Mouse (Mus musculus): ENCODE data around the gene Cldn14. TPM values are rescaled to one million over a fixed set of nuclear protein-coding genes. Genes with fewer than 3 reads are reported as not detected.
A peak's percentile ranks its signal among the peaks of the same experiment; 100 is the strongest.

The Cldn14 gene
- polyA plus RNA-seq, 2 experiments, result 1.0 to 1.2 TPM

GRCm38 (mm10) chr16:93888481-93888880, 120.2 kb downstream of the Cldn14 start:
- H3K4me3 ChIP-seq (ENCODE audit: insufficient read depth in 1 of 2, low read depth in 2 of 2, low read length in 2 of 2), result no peak overlapping the region

GRCm38 (mm10) chr16:93884722-93885113, 123.9 kb downstream of the Cldn14 start:
- no peak for TF ChIP-seq EP300 (IDR thresholded peaks at IDR 0.05; ENCODE audit: low read depth)
- TF ChIP-seq CTCF (IDR thresholded peaks at IDR 0.05; ENCODE audit: low read depth), result no peak
- peak overlapping the region; percentile 77 to 96 for H3K4me3 ChIP-seq (ENCODE audit: insufficient read depth in 1 of 2, low read depth in 2 of 2, low read length in 2 of 2)
- peak overlapping the region; percentile 88 for H3K9ac ChIP-seq (replicated peaks)
- 48% methylated on average over 5 of the region's 5 CpGs for WGBS (ENCODE audit: insufficient replicate concordance)
- H3K27ac ChIP-seq, result no peak overlapping the region
- no peaks in the 10 kb centered on the region for H3K27me3 ChIP-seq (ENCODE audit: control insufficient read depth, insufficient read depth, low read length)
- DNase-seq (ENCODE audit: low read depth in 3 of 3, low spot score in 3 of 3), result no peak
- peaks cover 3 to 12% of the 10 kb centered on the region in 2 experiments; a peak in 3 of 4 replicates for H3K4me1 ChIP-seq (replicated peaks; ENCODE audit: control insufficient read depth in 2 of 2, insufficient read depth in 2 of 2, low read length in 1 of 2)
- no peaks in the 10 kb centered on the region for H3K9me3 ChIP-seq (ENCODE audit: control insufficient read depth, low read length)
- no peak for ATAC-seq (ENCODE audit: insufficient read depth)
- peak overlapping the region; percentile 86 for H3K4me2 ChIP-seq (ENCODE audit: low read depth)
- peaks cover 31% of the 10 kb centered on the region for H3K36me3 ChIP-seq (replicated peaks; ENCODE audit: control insufficient read depth, insufficient read depth, low read depth)

More at GRCm38 (mm10) chr16:93888481-93888880, 120.2 kb downstream of the Cldn14 start:
- no peak for DNase-seq (ENCODE audit: low read depth in 3 of 3, low spot score in 3 of 3)
- H3K27ac ChIP-seq, result no peak overlapping the region
- H3K4me1 ChIP-seq (replicated peaks; ENCODE audit: control insufficient read depth in 2 of 2, insufficient read depth in 2 of 2, low read length in 1 of 2), result peaks cover 0 to 9% of the 10 kb centered on the region in 2 experiments; a peak in 3 of 4 replicates
- ATAC-seq (ENCODE audit: insufficient read depth), result no peak
- no peak overlapping the region for H3K4me2 ChIP-seq (ENCODE audit: low read depth)
- no peak overlapping the region for H3K9ac ChIP-seq (replicated peaks)
- H3K36me3 ChIP-seq (replicated peaks; ENCODE audit: control insufficient read depth, insufficient read depth, low read depth), result peaks cover 67% of the 10 kb centered on the region
- TF ChIP-seq EP300 (IDR thresholded peaks at IDR 0.05; ENCODE audit: low read depth), result no peak
- TF ChIP-seq CTCF (IDR thresholded peaks at IDR 0.05; ENCODE audit: low read depth), result no peak
- no peaks in the 10 kb centered on the region for H3K27me3 ChIP-seq (ENCODE audit: control insufficient read depth, insufficient read depth, low read length)
- no peaks in the 10 kb centered on the region for H3K9me3 ChIP-seq (ENCODE audit: control insufficient read depth, low read length)
- 60% methylated on average over 6 of the region's 6 CpGs for WGBS (ENCODE audit: insufficient replicate concordance)

- H3K27ac ChIP-seq, result peak overlapping the region; percentile 20
- peak in 1 of 3 experiments; percentile 22 for DNase-seq (ENCODE audit: low read depth in 3 of 3, low spot score in 3 of 3)
- peak overlapping the region; percentile 88 for H3K9ac ChIP-seq (replicated peaks)
- peak overlapping the region; percentile 77 to 96 for H3K4me3 ChIP-seq (ENCODE audit: insufficient read depth in 1 of 2, low read depth in 2 of 2, low read length in 2 of 2)
- TF ChIP-seq CTCF (IDR thresholded peaks at IDR 0.05; ENCODE audit: low read depth) (no peak), EP300 (IDR thresholded peaks at IDR 0.05; ENCODE audit: low read depth) (no peak)
- H3K36me3 ChIP-seq (replicated peaks; ENCODE audit: control insufficient read depth, insufficient read depth, low read depth), result peaks cover 26% of the 10 kb centered on the region
- peak; percentile 69 for ATAC-seq (ENCODE audit: insufficient read depth)
- peaks cover 3 to 12% of the 10 kb centered on the region in 2 experiments; a peak in 3 of 4 replicates for H3K4me1 ChIP-seq (replicated peaks; ENCODE audit: control insufficient read depth in 2 of 2, insufficient read depth in 2 of 2, low read length in 1 of 2)
- under 1% methylated on average over 38 of the region's 43 CpGs for WGBS (ENCODE audit: insufficient replicate concordance)
- peak overlapping the region; percentile 86 for H3K4me2 ChIP-seq (ENCODE audit: low read depth)
- H3K27me3 ChIP-seq (ENCODE audit: control insufficient read depth, insufficient read depth, low read length), result no peaks in the 10 kb centered on the region
- H3K9me3 ChIP-seq (ENCODE audit: control insufficient read depth, low read length), result no peaks in the 10 kb centered on the region
Observed at GRCm38 (mm10) chr16:93884086-93884721, 124.4 kb downstream of the Cldn14 start.

GRCm38 (mm10) chr16:93883423-93884085, 125.1 kb downstream of the Cldn14 start, which contains the start of gene Chaf1b:
TSS of gene Chaf1b (plus strand) at chr16:93883901.
- H3K4me1 ChIP-seq (replicated peaks; ENCODE audit: control insufficient read depth in 2 of 2, insufficient read depth in 2 of 2, low read length in 1 of 2), result peaks cover 3 to 12% of the 10 kb centered on the region in 2 experiments; a peak in 3 of 4 replicates
- H3K9ac ChIP-seq (replicated peaks), result peak within 1 kb of the TSS; percentile 88
- DNase-seq (ENCODE audit: low read depth in 3 of 3, low spot score in 3 of 3) (peak; percentile 94 to 97 (median 94)), ATAC-seq (ENCODE audit: insufficient read depth) (peak; percentile 90)
- H3K4me3 ChIP-seq (ENCODE audit: insufficient read depth in 1 of 2, low read depth in 2 of 2, low read length in 2 of 2), result peak within 1 kb of the TSS; percentile 77 to 96
- peak within 1 kb of the TSS; percentile 20 for H3K27ac ChIP-seq
- H3K4me2 ChIP-seq (ENCODE audit: low read depth), result peak within 1 kb of the TSS; percentile 86
- no peaks in the 10 kb centered on the region for H3K27me3 ChIP-seq (ENCODE audit: control insufficient read depth, insufficient read depth, low read length)
- no peaks in the 10 kb centered on the region for H3K9me3 ChIP-seq (ENCODE audit: control insufficient read depth, low read length)
- TF ChIP-seq CTCF (IDR thresholded peaks at IDR 0.05; ENCODE audit: low read depth) (no peak; the same call in 1 of the 2 replicates), EP300 (IDR thresholded peaks at IDR 0.05; ENCODE audit: low read depth) (no peak)
- 0% methylated on average over 50 of the region's 54 CpGs for WGBS (ENCODE audit: insufficient replicate concordance)
- H3K36me3 ChIP-seq (replicated peaks; ENCODE audit: control insufficient read depth, insufficient read depth, low read depth), result peaks cover 19% of the 10 kb centered on the region

Measured in liver, embryonic 14.5 days (tissue).